Mouse (Mus musculus): ENCODE measurements around the gene Spryd3. TPM values are rescaled to one million over a fixed set of nuclear protein-coding genes. Genes with fewer than 3 reads are reported as not detected.
A peak's percentile ranks its signal among the peaks of the same experiment; 100 is the strongest.

The Spryd3 gene
- polyA plus RNA-seq, 1 experiment from 2014 or later = 50.8 TPM

DNA sequence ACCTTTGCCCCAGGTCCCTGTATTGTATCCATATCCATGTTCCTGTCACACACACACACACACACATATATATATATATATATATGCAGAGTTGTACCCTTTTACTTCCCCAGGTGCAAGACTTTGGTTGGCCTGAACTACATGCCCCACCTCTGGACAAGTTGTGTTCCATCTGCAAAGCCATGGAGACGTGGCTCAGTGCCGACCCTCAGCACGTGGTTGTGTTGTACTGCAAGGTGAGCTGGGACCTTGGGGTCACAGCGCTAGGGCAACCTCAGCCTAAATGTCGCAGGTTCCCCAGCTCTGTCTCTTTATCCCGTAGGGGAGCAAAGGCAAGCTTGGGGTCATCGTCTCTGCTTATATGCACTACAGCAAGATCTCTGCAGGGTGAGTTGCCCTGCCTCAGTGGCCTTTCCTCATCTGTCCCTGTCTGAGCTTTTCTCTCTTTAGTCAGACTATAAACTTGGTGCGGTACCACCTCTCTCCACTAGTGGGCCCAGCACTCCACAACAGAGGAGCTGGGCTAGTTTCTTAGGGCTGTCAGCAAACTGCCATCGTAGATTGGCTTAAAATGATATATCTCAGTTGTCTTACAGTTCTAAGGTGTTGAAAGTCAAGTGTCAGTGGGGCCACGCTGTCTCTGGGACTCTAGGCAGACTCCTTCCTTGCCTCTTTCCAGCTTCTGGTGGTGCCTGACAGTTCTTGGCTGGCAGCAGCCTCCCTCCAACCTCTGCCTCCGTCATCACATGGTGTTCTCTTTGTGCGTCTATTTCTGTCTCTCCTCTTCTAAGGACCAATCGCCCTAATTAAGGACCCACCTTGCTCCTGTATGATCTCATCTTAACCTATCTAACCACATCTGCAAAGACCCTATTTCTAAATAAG lies 28.1 kb downstream of the Spryd3 start:
- Histone ChIP-seq H3K27ac (no peak overlapping the region), H3K4me3 (no peak overlapping the region), H3K27me3 (peaks cover 50% of the 10 kb centered on the region), H3K36me3 (no peaks in the 10 kb centered on the region), H3K4me2 (no peak overlapping the region), H3K9me3 (no peaks in the 10 kb centered on the region), H3K4me1 (replicated peaks) (peaks cover 52% of the 10 kb centered on the region), H3K9ac (no peak overlapping the region)
- 41% methylated on average over 13 of the region's 13 CpGs for WGBS
- no peak for ATAC-seq (ENCODE audit: low FRiP score)

DNA sequence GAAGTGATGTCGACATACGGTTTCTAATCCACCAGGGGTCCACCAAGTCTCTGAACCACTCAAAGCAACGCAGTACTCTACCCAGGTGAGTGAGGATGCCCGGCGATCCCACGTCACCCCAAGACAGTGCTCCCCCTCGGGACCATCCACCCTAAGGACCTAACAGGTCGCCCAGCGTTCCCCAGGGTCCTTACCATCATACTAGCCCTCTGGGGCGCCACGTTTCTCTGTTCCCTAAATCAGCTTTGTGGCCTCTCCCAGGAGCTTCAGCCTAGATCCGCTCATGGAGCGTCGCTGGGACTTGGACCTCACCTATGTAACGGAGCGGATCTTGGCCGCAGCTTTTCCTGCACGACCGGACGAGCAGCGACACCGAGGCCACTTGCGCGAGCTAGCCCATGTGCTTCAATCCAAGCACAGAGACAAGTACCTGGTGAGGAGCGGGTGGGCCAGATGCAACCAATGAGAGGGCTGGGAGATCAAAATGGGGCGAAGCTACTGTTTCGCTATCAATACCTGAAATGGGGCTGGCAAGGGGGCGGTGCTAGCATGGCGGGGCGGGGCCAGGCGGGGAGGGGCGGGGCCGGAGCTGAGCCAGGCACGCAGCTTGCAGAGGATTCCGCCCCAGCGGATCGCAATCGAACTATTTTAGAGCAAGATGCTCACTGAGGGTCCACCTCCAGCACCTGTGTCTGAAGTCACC lies 29.1 kb downstream of the Spryd3 start:
- Histone ChIP-seq H3K9ac (no peak overlapping the region), H3K4me1 (replicated peaks) (peaks cover 62% of the 10 kb centered on the region), H3K4me3 (peak overlapping the region; percentile 31), H3K27me3 (peaks cover 60% of the 10 kb centered on the region), H3K9me3 (no peaks in the 10 kb centered on the region), H3K27ac (no peak overlapping the region), H3K36me3 (no peaks in the 10 kb centered on the region), H3K4me2 (peak overlapping the region; percentile 52)
- WGBS = 6% methylated on average over 38 of the region's 38 CpGs
- ATAC-seq (ENCODE audit: low FRiP score) = peak; percentile 3; the same call in 1 of the 2 replicates

DNA sequence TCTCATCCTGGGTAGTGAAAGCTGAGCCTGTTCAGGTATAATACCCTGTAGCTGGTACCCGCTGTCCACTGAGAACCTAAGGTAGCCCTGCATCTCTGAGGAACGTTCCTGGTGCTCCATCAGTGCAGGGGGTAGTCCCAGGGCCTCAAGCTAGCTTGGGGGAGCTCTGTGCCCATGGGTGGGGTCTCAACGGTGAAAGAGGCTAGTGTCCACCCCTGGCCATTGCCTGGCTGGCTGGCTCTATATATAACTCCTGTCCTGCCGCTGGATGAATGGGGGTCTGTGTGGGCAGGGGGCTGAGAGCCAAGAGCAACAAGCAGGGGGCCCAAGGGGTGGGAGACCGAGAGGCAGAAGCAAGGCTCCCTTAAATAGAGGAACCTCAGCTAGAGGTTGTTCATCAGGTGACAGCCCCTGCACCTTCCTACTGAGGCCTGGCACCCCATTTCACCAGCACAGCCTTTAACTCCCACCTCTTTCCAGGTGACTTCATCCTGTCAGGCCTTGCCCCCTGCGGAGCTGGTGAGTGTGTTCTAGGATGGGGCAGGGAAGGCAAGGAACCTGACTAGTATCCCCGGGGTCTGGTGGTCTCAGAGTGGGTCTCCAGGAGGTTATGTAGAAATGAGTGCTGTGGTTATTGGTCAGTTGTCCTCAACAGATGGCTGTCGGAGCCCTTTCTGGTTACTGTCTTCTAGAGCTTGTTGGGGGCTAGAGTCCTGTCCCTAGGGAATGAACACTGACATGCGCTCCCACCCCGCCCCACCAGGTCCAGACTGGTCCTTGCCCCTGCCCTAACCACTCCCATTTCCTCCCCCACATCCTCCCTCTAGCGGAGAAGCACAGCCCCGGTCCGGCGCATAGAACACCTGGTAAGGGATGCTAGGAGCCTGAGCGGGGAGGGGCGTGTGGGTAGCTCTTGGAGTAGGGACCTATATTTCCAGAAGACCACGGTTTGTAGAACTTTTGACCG lies 30.0 kb downstream of the Spryd3 start:
- peaks cover 70% of the 10 kb centered on the region for H3K4me1 ChIP-seq (replicated peaks)
- peak overlapping the region; percentile 31 for H3K4me3 ChIP-seq

DNA sequence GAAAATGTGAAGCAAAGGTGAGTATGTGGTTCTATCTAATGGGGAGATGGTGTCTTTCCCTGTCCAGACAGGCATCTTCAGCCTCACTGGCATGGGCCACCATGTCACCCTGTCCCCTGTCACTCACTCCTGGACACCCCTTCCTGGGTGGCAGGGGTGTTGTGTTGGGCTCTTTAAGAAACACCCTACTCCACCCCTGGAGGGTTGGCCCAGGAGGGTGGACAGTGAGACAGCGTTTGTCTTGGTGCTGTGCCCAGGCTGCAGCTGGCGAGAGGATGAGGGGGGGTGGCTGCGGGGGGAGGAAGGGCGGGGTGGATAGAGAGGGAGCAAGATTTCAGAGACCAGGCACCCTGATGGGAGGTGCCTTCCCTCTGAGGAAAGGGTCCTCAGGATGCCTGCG lies 30.7 kb downstream of the Spryd3 start:
- Histone ChIP-seq H3K36me3 (no peaks in the 10 kb centered on the region), H3K9me3 (no peaks in the 10 kb centered on the region), H3K9ac (no peak overlapping the region), H3K4me2 (peak overlapping the region; percentile 1; the same call in 1 of the 2 replicates), H3K27ac (no peak overlapping the region), H3K4me3 (no peak overlapping the region), H3K4me1 (replicated peaks) (peaks cover 77% of the 10 kb centered on the region), H3K27me3 (peaks cover 75% of the 10 kb centered on the region)
- WGBS = 46% methylated on average over 5 of the region's 5 CpGs
- ATAC-seq (ENCODE audit: low FRiP score) = no peak

More for the DNA sequence above, 30.0 kb downstream of the Spryd3 start:
- peak overlapping the region; percentile 52 for H3K4me2 ChIP-seq
- WGBS = 29% methylated on average over 18 of the region's 18 CpGs
- H3K9me3 ChIP-seq = no peaks in the 10 kb centered on the region
- H3K27me3 ChIP-seq = peaks cover 68% of the 10 kb centered on the region
- no peak overlapping the region for H3K27ac ChIP-seq
- H3K9ac ChIP-seq = no peak overlapping the region
- no peaks in the 10 kb centered on the region for H3K36me3 ChIP-seq
- no peak for ATAC-seq (ENCODE audit: low FRiP score)

DNA sequence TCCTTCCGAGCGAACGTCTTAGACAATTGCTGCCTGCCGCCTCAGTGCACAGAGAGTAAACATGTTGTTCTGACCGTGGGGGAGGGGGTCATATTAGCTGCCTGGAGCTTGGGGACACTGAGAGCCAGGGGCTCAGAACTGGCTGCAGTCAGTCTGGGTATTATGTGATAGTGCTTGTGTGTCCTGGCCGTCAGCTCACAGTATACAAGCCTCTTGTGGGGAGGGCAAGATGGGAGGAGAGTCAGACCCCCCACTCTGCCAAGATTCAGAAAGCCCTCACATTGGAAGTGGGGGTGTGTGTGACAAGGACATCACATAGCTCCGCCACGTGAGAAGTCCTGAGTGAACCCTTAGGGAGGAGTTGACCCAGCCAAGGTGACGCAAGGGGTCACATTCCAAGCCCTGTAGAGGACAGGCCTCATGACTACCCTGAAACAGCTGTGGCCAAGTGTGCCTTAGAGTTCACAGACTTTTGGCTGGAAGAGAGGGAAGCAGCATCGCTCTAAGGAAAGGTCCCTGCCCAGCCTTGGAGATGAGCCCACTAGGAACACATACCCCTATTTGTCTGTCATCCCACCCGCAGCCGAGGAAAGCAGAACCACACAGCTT lies 32.0 kb downstream of the Spryd3 start:
- Histone ChIP-seq H3K9ac (peak overlapping the region; percentile 66; the same call in 1 of the 2 replicates), H3K27me3 (peaks cover 85% of the 10 kb centered on the region), H3K36me3 (no peaks in the 10 kb centered on the region), H3K4me1 (replicated peaks) (peaks cover 86% of the 10 kb centered on the region), H3K9me3 (no peaks in the 10 kb centered on the region), H3K27ac (peak overlapping the region; percentile 82; the same call in 1 of the 2 replicates), H3K4me2 (peak overlapping the region; percentile 81), H3K4me3 (peak overlapping the region; percentile 25)
- 21% methylated on average over 12 of the region's 12 CpGs for WGBS
- no peak for ATAC-seq (ENCODE audit: low FRiP score)

DNA sequence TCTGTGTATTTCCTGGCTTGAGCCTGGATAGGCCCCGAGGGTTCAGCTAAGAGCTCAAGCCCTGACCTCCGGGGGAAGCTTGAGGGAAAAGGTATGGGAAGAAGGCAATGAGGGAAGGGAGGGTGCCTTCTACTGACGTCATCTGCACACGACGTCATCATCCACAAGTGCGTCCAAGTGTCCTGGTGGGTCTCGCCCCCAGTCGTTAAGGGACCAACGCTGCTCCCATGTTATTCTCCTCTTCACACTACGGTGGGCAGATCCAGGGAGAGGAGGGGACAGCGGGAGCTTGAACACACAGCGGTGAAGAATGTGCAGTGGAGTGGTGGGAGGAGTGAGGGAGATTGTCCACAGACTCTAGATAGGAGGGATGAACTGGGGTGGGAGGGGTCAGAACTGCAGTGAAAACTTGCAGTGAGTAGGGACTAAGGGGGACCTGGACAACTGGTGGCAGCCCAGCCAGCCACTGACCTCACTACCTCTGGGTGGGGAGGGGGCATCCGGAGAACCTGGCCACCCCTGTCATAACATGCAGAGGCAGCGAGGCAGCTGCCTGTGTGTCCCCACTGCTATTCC lies 32.6 kb downstream of the Spryd3 start:
- no peak for ATAC-seq (ENCODE audit: low FRiP score)
- Histone ChIP-seq H3K27me3 (peaks cover 90% of the 10 kb centered on the region), H3K4me1 (replicated peaks) (peaks cover 82% of the 10 kb centered on the region)

DNA sequence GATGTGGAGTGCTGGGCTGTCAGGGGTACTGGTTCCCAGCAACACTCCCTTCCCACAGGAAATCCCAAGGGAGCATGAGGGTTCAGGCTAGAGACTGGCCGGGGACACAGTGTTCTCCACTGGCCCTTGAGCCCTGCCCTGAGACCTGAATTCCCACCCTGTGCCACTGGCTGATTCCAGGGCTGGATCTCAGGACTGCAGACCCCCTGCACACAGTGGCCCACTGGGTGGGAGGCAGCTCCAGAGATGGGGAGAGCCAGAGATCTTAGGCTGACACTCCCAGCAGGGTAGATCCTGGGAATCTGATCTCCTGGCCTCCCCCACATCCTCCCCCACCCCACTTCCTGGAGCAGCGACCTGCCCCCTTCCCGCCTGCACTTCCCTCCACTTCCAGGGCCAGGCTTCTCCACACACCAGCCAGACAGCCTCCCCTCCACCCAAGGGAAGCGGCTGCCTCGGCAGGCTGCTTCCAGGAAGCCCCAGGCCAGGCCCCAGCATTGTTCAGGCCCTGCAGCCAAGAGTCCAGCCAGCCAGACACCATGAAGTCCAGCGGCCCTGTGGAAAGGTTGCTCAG lies 33.4 kb downstream of the Spryd3 start:
- 19% methylated on average over 6 of the region's 6 CpGs for WGBS
- Histone ChIP-seq H3K4me1 (replicated peaks) (peaks cover 83% of the 10 kb centered on the region), H3K9me3 (no peaks in the 10 kb centered on the region), H3K36me3 (peaks cover 8% of the 10 kb centered on the region), H3K27me3 (peaks cover 96% of the 10 kb centered on the region), H3K27ac (peak overlapping the region; percentile 82), H3K4me2 (peak overlapping the region; percentile 81), H3K4me3 (peak overlapping the region; percentile 25), H3K9ac (peak overlapping the region; percentile 66)
- no peak for ATAC-seq (ENCODE audit: low FRiP score)

More for the DNA sequence above, 32.6 kb downstream of the Spryd3 start:
- Histone ChIP-seq H3K9me3 (no peaks in the 10 kb centered on the region), H3K4me3 (peak overlapping the region; percentile 25), H3K36me3 (no peaks in the 10 kb centered on the region; the same call in 1 of the 2 replicates), H3K4me2 (peak overlapping the region; percentile 81), H3K27ac (peak overlapping the region; percentile 82), H3K9ac (peak overlapping the region; percentile 66)
- WGBS = 7% methylated on average over 14 of the region's 14 CpGs

GRCm38 (mm10) chr15:102101672-102102541 lies 34.1 kb downstream of the Spryd3 start:
- H3K36me3 ChIP-seq = peaks cover 14% of the 10 kb centered on the region
- H3K9me3 ChIP-seq = no peaks in the 10 kb centered on the region
- H3K9ac ChIP-seq = peak overlapping the region; percentile 66; the same call in 1 of the 2 replicates
- WGBS = 28% methylated on average over 11 of the region's 11 CpGs
- peak; percentile 12; the same call in 1 of the 2 replicates for ATAC-seq (ENCODE audit: low FRiP score)
- peak overlapping the region; percentile 81 for H3K4me2 ChIP-seq
- 0 out of 2 replicates have a peak overlapping the region, but pooled peaks have one; percentile 1 for H3K4me3 ChIP-seq
- H3K27me3 ChIP-seq = peaks cover 92% of the 10 kb centered on the region
- peak overlapping the region; percentile 82 for H3K27ac ChIP-seq
- peaks cover 79% of the 10 kb centered on the region for H3K4me1 ChIP-seq (replicated peaks)

DNA sequence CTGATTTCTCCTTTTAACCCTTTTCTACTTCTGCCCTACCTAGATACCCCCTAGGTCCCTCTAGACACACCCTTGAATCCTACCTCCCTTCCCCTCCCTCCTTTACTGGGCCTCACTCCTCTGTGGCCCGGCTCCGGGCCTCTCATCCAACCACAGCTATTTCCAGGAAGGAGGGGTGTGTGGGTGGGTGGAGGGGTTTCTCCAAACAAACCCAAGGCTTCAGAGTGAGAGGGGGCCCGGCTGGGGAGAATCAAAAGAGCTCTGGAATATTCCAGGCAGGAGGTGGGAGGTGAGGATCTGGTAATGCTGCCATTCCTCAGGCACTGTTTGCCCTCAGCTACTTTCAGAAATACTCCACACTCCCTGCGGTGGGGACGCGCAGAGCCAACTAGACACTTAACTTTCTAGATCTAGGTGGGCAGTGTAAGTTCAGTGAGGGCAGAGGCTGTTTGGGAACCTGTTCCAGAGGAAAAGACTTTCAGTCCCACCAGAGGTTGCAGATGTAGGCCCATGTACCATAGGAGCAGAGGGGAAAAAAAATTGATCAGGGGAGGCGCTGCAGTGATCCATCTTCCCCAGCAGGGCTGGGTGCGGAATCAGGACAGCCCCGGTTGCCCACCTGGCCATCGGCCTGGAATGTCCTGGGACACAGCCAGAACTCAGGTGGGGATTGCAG lies 34.9 kb downstream of the Spryd3 start:
- peak overlapping the region; percentile 81 for H3K4me2 ChIP-seq
- peaks cover 20% of the 10 kb centered on the region for H3K36me3 ChIP-seq
- H3K27ac ChIP-seq = peak overlapping the region; percentile 82
- peaks cover 85% of the 10 kb centered on the region for H3K27me3 ChIP-seq
- WGBS = 21% methylated on average over 10 of the region's 10 CpGs
- peak overlapping the region; percentile 54 for H3K4me3 ChIP-seq
- peaks cover 71% of the 10 kb centered on the region for H3K4me1 ChIP-seq (replicated peaks)
- peak overlapping the region; percentile 74 for H3K9ac ChIP-seq
- ATAC-seq (ENCODE audit: low FRiP score) = no peak
- H3K9me3 ChIP-seq = no peaks in the 10 kb centered on the region
